Mouse (Mus musculus) adrenal gland, postnatal 4 days (tissue): Measurements from ENCODE around the gene Cald1. TPM values are rescaled to one million over a fixed set of nuclear protein-coding genes. Genes with fewer than 3 reads are reported as not detected.

Source experiments
- DNase-seq, 2 experiments: peaks; one replicate each; pipeline ENCODE4 v3.0.0; 2021 to 2022; ENCODE audit warnings: low spot score in 2 of 2, mixed read lengths in 2 of 2
- total RNA-seq, 2 experiments: library from RNA; stranded (reverse); gene quantifications; 2 replicates each; pipeline ENCODE4 v1.2.3; 2021

The Cald1 gene
- total RNA-seq, 2 experiments from 2014 or later, result 109 to 124 TPM

- DNase-seq, result no peak
Observed at GRCm38 (mm10) chr6:34716206-34716887, 118.0 kb downstream of the Cald1 start.

GRCm38 (mm10) chr6:34716888-34717635, 118.8 kb downstream of the Cald1 start:
- no peak for DNase-seq

- no peak for DNase-seq
Observed at GRCm38 (mm10) chr6:34717651-34718050, 119.4 kb downstream of the Cald1 start.

- no peak for DNase-seq
Observed at GRCm38 (mm10) chr6:34719141-34719680, 120.9 kb downstream of the Cald1 start.

- no peak for DNase-seq
Observed at GRCm38 (mm10) chr6:34720447-34720846, 122.1 kb downstream of the Cald1 start.

- DNase-seq, result no peak
Observed at GRCm38 (mm10) chr6:34721740-34722139, 123.4 kb downstream of the Cald1 start.

GRCm38 (mm10) chr6:34722660-34723059, 124.4 kb downstream of the Cald1 start:
- DNase-seq, result no peak

GRCm38 (mm10) chr6:34723250-34723904, 125.1 kb downstream of the Cald1 start:
- DNase-seq, result no peak

- DNase-seq, result no peak
Observed at GRCm38 (mm10) chr6:34725660-34726059, 127.4 kb downstream of the Cald1 start.

GRCm38 (mm10) chr6:34726104-34726503, 127.8 kb downstream of the Cald1 start:
- no peak for DNase-seq

- no peak for DNase-seq
Observed at GRCm38 (mm10) chr6:34727316-34727983, 129.2 kb downstream of the Cald1 start.

- no peak for DNase-seq
Observed at GRCm38 (mm10) chr6:34729449-34730151, 131.3 kb downstream of the Cald1 start.

- DNase-seq, result no peak
Observed at GRCm38 (mm10) chr6:34731007-34731406, 132.7 kb downstream of the Cald1 start.

GRCm38 (mm10) chr6:34731529-34731928, 133.2 kb downstream of the Cald1 start:
- DNase-seq, result no peak

- DNase-seq, result no peak
Observed at GRCm38 (mm10) chr6:34734940-34735695, 136.8 kb downstream of the Cald1 start.

- DNase-seq, result no peak
Observed at GRCm38 (mm10) chr6:34736934-34737333, 138.6 kb downstream of the Cald1 start.

- no peak for DNase-seq
Observed at GRCm38 (mm10) chr6:34743946-34744345, 145.6 kb downstream of the Cald1 start.

- DNase-seq, result no peak
Observed at GRCm38 (mm10) chr6:34747846-34748245, 149.5 kb downstream of the Cald1 start.

GRCm38 (mm10) chr6:34748566-34748965, 150.3 kb downstream of the Cald1 start:
- DNase-seq, result no peak

- no peak for DNase-seq
Observed at GRCm38 (mm10) chr6:34749526-34749925, 151.2 kb downstream of the Cald1 start.
